Comparison of ENCODE assay signal across 15 mouse cellular contexts in the genomic region with DNA sequence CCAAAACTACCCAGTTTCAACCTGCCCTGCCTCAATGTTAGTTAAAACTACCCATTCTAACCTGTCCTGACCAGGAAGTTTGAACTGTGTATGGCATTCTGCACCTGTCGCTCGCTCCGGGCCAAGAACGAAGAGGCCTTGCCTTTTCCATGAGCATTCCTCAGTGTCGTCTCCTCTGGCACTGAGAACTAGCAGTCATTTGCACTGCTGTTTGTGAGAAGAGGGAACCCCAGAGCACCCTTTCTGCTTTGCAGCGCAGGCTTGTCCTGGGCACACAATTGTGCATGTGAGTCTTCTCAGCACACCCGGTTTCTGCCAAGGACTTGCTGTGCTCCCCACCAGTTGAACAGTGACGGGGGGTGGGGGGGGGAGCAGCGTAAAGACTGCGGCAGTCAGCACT. TPM values are rescaled to one million over a fixed set of nuclear protein-coding genes. Genes with fewer than 3 reads are reported as not detected.
DNase-seq lines count a peak whose midpoint lies in the region; ATAC-seq and TF ChIP-seq lines count a peak whose summit lies in the region.
"Had no signal": no experiment of that assay in that cellular context is flagged by ENCODE, and none has a peak within 500 bp of the region (broad histone marks: within the 10 kb centered on the region; RNA-seq: fewer than 3 reads in every experiment).

No protein-coding gene starts in this region.

- no peak for ATAC-seq in forebrain, embryonic 14.5 days
- no peak for ATAC-seq in forebrain, embryonic 16.5 days
- ATAC-seq in heart, embryonic 13.5 days (ENCODE audit: extremely low read depth, insufficient number of reproducible peaks, low FRiP score, low TSS enrichment): no peak
- no peak for ATAC-seq in kidney, embryonic 14.5 days (ENCODE audit: low FRiP score, low TSS enrichment)
- peak; percentile 39; the same call in 1 of the 2 replicates for ATAC-seq in hindbrain, postnatal 0 days
- ATAC-seq: activated CD4-positive, CD25-positive, alpha-beta regulatory T cell, adult 4 months; liver, embryonic 12.5 days; lung, postnatal 0 days had no signal

- TF ChIP-seq CTCF in hindbrain, postnatal 0 days (IDR thresholded peaks at IDR 0.05; ENCODE audit: low read depth): no peak

- no peaks in the 10 kb centered on the region for H3K27me3 ChIP-seq in forebrain, embryonic 14.5 days (replicated peaks; ENCODE audit: control insufficient read depth, insufficient read depth, low read length)
- no peaks in the 10 kb centered on the region for H3K27me3 ChIP-seq in forebrain, embryonic 16.5 days (replicated peaks; ENCODE audit: control insufficient read depth, insufficient read depth, low read length)
- no peaks in the 10 kb centered on the region for H3K27me3 ChIP-seq in heart, embryonic 13.5 days (replicated peaks)
- no peaks in the 10 kb centered on the region for H3K27me3 ChIP-seq in kidney, embryonic 14.5 days (ENCODE audit: control insufficient read depth, insufficient read depth, low read length)
- no peaks in the 10 kb centered on the region for H3K27me3 ChIP-seq in hindbrain, postnatal 0 days (ENCODE audit: insufficient read depth, low read length)
- H3K27me3 ChIP-seq: liver, embryonic 12.5 days; neural tube, embryonic 13.5 days had no signal

- H3K27ac ChIP-seq in forebrain, embryonic 14.5 days (ENCODE audit: low read depth, low read length): peak overlapping the region; percentile 21; the same call in 1 of the 2 replicates
- H3K27ac ChIP-seq in forebrain, embryonic 16.5 days (ENCODE audit: low read length): no peak overlapping the region; the same call in 1 of the 2 replicates
- H3K27ac ChIP-seq in heart, embryonic 13.5 days (replicated peaks): peak overlapping the region; percentile 41
- H3K27ac ChIP-seq in kidney, embryonic 14.5 days (ENCODE audit: low read depth, low read length): peak overlapping the region; percentile 67
- peak overlapping the region; percentile 45; the same call in 1 of the 2 replicates for H3K27ac ChIP-seq in hindbrain, postnatal 0 days
- H3K27ac ChIP-seq: liver, embryonic 12.5 days had no signal

- 63% methylated on average over 10 of the region's 10 CpGs for WGBS in forebrain, embryonic 14.5 days
- WGBS in forebrain, embryonic 16.5 days: 52% methylated on average over 10 of the region's 10 CpGs
- 66% methylated on average over 10 of the region's 10 CpGs for WGBS in heart, embryonic 13.5 days
- 70% methylated on average over 10 of the region's 10 CpGs for WGBS in kidney, embryonic 14.5 days
- WGBS in hindbrain, postnatal 0 days: 52% methylated on average over 10 of the region's 10 CpGs

- no peaks in the 10 kb centered on the region for H3K9me3 ChIP-seq in forebrain, embryonic 14.5 days (replicated peaks; ENCODE audit: control insufficient read depth, low read length)
- no peaks in the 10 kb centered on the region for H3K9me3 ChIP-seq in forebrain, embryonic 16.5 days (ENCODE audit: control insufficient read depth, low read length)
- no peaks in the 10 kb centered on the region for H3K9me3 ChIP-seq in heart, embryonic 13.5 days
- no peaks in the 10 kb centered on the region for H3K9me3 ChIP-seq in kidney, embryonic 14.5 days (ENCODE audit: control insufficient read depth, low read length)
- no peaks in the 10 kb centered on the region for H3K9me3 ChIP-seq in hindbrain, postnatal 0 days (ENCODE audit: low read length)
- H3K9me3 ChIP-seq: liver, embryonic 12.5 days; neural tube, embryonic 13.5 days had no signal

- no peaks in the 10 kb centered on the region for H3K36me3 ChIP-seq in forebrain, embryonic 14.5 days (ENCODE audit: control insufficient read depth, insufficient read depth, low read length)
- H3K36me3 ChIP-seq in forebrain, embryonic 16.5 days (ENCODE audit: control insufficient read depth, insufficient read depth): no peaks in the 10 kb centered on the region
- no peaks in the 10 kb centered on the region for H3K36me3 ChIP-seq in heart, embryonic 13.5 days
- no peaks in the 10 kb centered on the region; the same call in 1 of the 2 replicates for H3K36me3 ChIP-seq in kidney, embryonic 14.5 days (ENCODE audit: control insufficient read depth, insufficient read depth, low read length)
- H3K36me3 ChIP-seq in hindbrain, postnatal 0 days (ENCODE audit: insufficient read depth, low read length): no peaks in the 10 kb centered on the region
- H3K36me3 ChIP-seq: liver, embryonic 12.5 days; neural tube, embryonic 13.5 days had no signal

- peaks cover 68% of the 10 kb centered on the region for H3K4me1 ChIP-seq in forebrain, embryonic 14.5 days (ENCODE audit: control insufficient read depth, insufficient read depth, low read length)
- H3K4me1 ChIP-seq in forebrain, embryonic 16.5 days (replicated peaks; ENCODE audit: control insufficient read depth, insufficient read depth, low read length): peaks cover 45% of the 10 kb centered on the region
- H3K4me1 ChIP-seq in heart, embryonic 13.5 days: peaks cover 94% of the 10 kb centered on the region
- H3K4me1 ChIP-seq in kidney, embryonic 14.5 days (ENCODE audit: control insufficient read depth, insufficient read depth, low read length): peaks cover 85% of the 10 kb centered on the region
- peaks cover 15% of the 10 kb centered on the region for H3K4me1 ChIP-seq in hindbrain, postnatal 0 days (ENCODE audit: insufficient read depth, low read length)

- peak overlapping the region; percentile 29; the same call in 1 of the 2 replicates for H3K9ac ChIP-seq in forebrain, embryonic 14.5 days (ENCODE audit: low read length)
- H3K9ac ChIP-seq in forebrain, embryonic 16.5 days (replicated peaks; ENCODE audit: low read depth, low read length): no peak overlapping the region
- peak overlapping the region; percentile 42; the same call in 1 of the 2 replicates for H3K9ac ChIP-seq in heart, embryonic 13.5 days
- H3K9ac ChIP-seq in kidney, embryonic 14.5 days (ENCODE audit: low read depth, low read length): 0 out of 2 replicates have a peak overlapping the region, but pooled peaks have one; percentile 12
- 0 out of 2 replicates have a peak overlapping the region, but pooled peaks have one; percentile 5 for H3K9ac ChIP-seq in hindbrain, postnatal 0 days (replicated peaks; ENCODE audit: low read length)
- H3K9ac ChIP-seq: liver, embryonic 12.5 days; neural tube, embryonic 13.5 days had no signal

- no peak overlapping the region for H3K4me2 ChIP-seq in forebrain, embryonic 14.5 days (ENCODE audit: low read length)
- H3K4me2 ChIP-seq in forebrain, embryonic 16.5 days (ENCODE audit: low read length): no peak overlapping the region
- H3K4me2 ChIP-seq in heart, embryonic 13.5 days: no peak overlapping the region
- no peak overlapping the region for H3K4me2 ChIP-seq in kidney, embryonic 14.5 days (replicated peaks; ENCODE audit: low read depth, low read length)
- no peak overlapping the region for H3K4me2 ChIP-seq in hindbrain, postnatal 0 days (ENCODE audit: low read depth, low read length)
- H3K4me2 ChIP-seq: liver, embryonic 12.5 days; neural tube, embryonic 13.5 days had no signal

- H3K4me3 ChIP-seq in forebrain, embryonic 14.5 days (ENCODE audit: low read depth, low read length): no peak overlapping the region
- H3K4me3 ChIP-seq in forebrain, embryonic 16.5 days (replicated peaks; ENCODE audit: low read length): no peak overlapping the region
- H3K4me3 ChIP-seq in heart, embryonic 13.5 days: no peak overlapping the region
- no peak overlapping the region for H3K4me3 ChIP-seq in kidney, embryonic 14.5 days (ENCODE audit: low read length)
- H3K4me3 ChIP-seq in hindbrain, postnatal 0 days (ENCODE audit: low read length): no peak overlapping the region
- H3K4me3 ChIP-seq: liver, embryonic 12.5 days; neural tube, embryonic 13.5 days had no signal

- DNase-seq in forebrain, embryonic 14.5 days (ENCODE audit: low spot score): no peak
- DNase-seq in heart, adult 9 months (ENCODE audit: low spot score in 2 of 2): no peak
- DNase-seq in kidney, postnatal 10 days: no peak
- no peak for DNase-seq in hindbrain, postnatal 0 days (ENCODE audit: low spot score)
- no peak for DNase-seq in right cerebral cortex, postnatal 14 days
- DNase-seq: adrenal gland, postnatal 25 days; cerebellum, adult 9-10 months; kidney, postnatal 14 days had no signal

RNA-seq across cellular contexts. Expression of a gene that starts 15.6 kb away (rescaled TPM):
- polyA plus RNA-seq in forebrain, embryonic 14.5 days (2014; fragmentation: Nextera tagmentation; extraction: Ambion mirVana): 13.6 and 18.1 TPM in 2 replicates
- 14.6 and 19.5 TPM in 2 replicates for polyA plus RNA-seq in forebrain, embryonic 16.5 days (2015; fragmentation: Nextera tagmentation; extraction: Ambion mirVana)
- 11.9 and 12.1 TPM in 2 replicates for polyA plus RNA-seq in heart, embryonic 13.5 days (2015; fragmentation: Nextera tagmentation; extraction: Ambion mirVana)
- polyA plus RNA-seq in kidney, embryonic 14.5 days (2014; fragmentation: Nextera tagmentation; extraction: Ambion mirVana): 34.4 and 42.7 TPM in 2 replicates
- 37.7 and 44.9 TPM in 2 replicates for total RNA-seq in hindbrain, postnatal 0 days (2014; rRNA removed)
- polyA plus RNA-seq in hindbrain, postnatal 0 days (2015; fragmentation: Nextera tagmentation; extraction: Ambion mirVana): 9.5 and 9.9 TPM in 2 replicates
